Mouse (Mus musculus): ENCODE results near the gene Dab2.

Dab2 gene

DNA sequence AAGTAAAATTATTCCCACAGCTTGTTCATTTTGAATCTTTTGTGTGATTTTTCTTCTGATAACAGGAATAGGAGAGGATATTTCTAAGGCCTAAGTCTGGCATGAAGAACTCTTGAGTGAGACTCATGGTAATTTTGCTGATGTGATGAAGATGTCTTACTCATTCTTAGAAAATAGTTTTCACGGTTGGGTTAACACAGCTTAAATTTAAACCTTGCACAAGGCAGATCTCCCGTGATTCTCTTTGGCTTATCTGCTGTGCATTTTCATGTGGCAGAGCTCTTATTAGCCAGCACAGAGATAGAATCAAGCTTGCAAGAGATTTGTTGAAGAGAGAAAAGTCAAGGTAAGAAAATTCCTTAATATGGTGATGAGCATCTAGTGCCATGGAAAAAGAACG is at the start of gene Dab2:
Gene Dab2 (plus strand): TSS at position 235 of the 400 bp plus-strand sequence.
- no peak for DNase-seq

DNA sequence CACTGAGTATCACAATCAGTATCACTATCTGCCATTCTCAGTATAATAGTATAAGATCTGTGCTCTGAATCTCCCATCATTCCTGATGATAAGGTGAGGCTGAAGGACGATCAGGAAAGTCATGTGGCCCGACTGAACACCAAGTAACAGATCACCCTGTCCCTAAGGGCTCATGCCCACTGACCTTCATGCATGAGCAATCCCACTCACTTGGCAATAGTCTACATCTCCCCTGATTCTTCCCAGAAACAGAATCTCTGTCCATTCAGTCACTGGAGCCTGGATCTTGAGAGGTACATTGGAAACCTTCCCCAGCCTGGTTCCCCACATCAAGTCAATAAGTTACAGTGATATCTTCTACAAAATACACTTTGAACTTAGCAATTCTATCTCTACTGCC is 46.1 kb upstream of the Dab2 start:
- DNase-seq = no peak

DNA sequence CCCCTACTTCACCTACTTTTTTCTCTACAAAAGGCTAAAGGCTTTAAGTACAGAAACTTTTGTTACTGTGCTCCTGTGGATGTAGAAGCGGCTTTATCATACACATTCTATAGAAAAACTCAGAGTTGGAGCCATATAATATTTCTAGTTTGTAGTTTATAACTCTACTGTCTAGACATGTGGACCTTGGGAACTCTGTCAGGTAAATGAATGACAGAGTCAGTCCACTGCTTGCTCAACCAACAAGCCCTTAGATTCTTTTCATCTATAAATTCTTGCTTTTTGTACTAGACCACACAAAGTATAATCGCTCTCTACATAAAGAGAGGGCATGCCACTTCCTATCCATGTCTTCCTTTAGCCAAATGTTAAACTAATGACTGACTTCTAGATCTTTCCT is 45.2 kb upstream of the Dab2 start:
- no peak for DNase-seq

GRCm38 (mm10) chr15:6257049-6257448 is 42.5 kb upstream of the Dab2 start:
- DNase-seq = no peak

DNA sequence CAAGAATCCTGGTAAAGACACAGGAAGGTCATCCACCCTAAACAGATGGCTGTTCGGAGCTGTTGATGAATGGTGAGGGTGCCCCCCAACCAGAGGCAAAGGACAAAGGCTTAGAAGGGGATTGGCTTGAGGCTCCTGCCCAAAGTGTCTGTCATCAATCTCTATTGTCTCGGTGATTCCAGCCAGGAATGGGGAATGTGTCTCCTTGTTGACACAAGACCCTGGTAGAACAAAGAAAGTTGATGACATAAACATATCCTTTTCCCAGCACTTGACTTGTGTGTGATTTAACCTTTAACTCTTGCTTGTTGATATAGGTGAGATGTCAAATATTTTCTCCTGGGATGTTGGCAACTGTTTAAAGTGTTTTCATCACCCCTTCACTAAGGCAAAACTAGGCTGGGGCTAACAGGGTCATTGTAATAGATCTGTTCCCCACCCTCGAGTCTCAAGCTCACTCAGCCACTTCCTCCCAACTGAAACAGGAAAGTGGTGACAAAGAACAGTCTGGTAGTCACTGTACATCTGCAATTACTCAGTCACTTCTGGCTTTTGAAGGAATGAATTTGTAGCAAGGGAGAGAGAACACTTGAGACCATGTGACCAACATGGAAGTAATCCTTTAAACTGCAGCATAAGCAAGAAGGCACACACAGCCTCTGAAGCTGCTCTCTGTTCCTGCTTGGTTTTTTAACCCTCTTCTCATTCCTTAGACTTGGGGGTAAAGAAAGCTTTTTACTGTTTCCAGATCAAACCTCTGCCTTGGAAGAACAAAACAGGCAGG is 39.4 kb upstream of the Dab2 start:
- DNase-seq = no peak

DNA sequence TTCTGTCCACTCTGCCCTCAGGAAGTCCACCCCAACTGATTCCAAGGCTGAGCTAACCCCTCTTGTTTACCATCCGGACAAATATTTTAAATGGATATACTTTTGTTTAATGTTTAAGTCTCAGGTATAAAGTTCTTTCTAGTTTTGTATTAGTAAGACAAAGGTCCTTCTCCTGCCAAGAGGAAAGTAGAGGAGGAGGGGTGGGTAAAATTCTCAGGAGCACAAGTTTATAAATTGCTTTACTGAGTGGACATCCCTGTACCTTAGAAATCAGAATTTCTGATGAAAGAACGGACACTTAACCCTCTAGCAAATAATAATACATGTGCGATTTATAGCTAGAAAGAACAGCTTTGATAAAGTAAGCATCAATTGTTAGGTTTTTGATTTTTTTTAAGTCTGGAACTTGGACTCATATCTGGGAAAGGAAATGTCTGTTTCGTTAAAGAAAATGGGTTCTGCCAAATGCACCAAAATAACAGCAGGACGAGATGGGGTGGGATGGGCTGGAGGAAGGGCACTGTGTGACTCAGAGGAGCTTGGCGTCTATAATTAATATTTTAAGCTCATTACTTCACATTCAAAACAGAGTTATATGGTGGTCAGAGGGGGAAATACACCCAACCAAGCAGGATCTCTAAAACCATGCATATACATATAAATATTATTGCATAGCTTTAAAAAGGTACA is 38.7 kb upstream of the Dab2 start:
- no peak for DNase-seq

- DNase-seq = no peak
Measured at GRCm38 (mm10) chr15:6267147-6267758, 32.3 kb upstream of the Dab2 start.

- DNase-seq = no peak
Measured at GRCm38 (mm10) chr15:6278606-6279468, 20.8 kb upstream of the Dab2 start.

DNA sequence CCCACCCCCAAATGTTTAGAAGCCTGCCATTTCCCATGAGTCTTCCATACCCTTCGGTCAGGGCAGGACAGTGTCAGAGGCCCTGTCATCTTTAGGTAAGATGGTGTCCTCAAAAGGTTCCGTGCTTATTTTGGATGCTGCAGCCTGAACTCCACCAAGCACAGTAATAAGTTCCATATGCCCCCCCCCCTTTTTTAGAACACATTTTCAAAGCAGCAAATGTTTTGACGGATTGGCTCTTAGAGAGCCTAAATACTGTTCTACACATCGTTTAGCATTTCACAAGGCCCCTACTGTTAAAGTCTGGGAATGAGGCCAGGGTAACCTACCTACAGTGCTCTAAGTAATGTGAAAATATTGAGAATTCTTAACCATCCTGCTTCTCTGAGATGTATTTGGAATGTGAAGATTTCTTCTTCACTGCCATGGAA is 19.6 kb upstream of the Dab2 start:
- no peak for DNase-seq

GRCm38 (mm10) chr15:6283249-6283648 is 16.3 kb upstream of the Dab2 start:
- no peak for DNase-seq

DNA sequence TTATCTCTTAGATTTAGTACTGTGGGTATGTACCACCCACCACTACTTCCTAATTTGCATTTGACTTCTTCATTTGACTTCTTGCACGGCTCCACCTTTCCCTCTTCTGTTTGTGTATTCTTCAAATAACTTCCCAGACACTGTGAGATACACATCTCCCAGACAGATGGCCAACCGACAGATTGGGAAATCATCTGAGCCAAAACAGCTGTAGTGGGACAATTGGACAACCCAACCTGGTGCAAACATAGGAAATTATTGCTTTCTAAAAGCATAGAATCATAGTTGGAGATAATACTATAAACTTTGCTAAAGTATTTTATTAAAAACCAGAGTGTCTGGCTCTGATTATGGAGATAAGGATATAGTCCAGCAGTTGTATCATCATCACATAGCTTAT is 3.5 kb upstream of the Dab2 start:
- no peak for DNase-seq

- no peak for DNase-seq
Measured at GRCm38 (mm10) chr15:6298726-6299125, 862 bp upstream of the Dab2 start.

DNA sequence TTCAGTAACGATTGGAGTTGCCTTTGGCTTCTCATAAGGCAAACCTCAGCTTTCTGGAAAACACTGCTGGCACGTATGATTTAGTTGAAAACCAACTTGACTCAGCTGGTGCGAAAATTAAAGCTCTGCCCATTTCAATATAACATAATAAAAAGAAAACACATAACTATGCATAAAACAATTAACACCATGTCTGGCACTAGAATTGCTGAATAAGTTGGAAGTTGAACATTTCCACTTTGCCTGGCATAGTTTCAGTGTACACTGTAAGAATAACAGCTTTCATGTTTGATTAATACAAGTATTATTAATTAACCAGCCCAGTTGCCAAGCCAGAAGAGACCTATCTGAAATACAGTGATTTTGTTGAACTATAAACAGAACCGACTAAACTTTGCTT is 2.6 kb downstream of the Dab2 start:
- DNase-seq = no peak

GRCm38 (mm10) chr15:6303822-6304221 is 4.2 kb downstream of the Dab2 start:
- no peak for DNase-seq

- no peak for DNase-seq
Measured at GRCm38 (mm10) chr15:6309633-6310032, 10.0 kb downstream of the Dab2 start.

DNA sequence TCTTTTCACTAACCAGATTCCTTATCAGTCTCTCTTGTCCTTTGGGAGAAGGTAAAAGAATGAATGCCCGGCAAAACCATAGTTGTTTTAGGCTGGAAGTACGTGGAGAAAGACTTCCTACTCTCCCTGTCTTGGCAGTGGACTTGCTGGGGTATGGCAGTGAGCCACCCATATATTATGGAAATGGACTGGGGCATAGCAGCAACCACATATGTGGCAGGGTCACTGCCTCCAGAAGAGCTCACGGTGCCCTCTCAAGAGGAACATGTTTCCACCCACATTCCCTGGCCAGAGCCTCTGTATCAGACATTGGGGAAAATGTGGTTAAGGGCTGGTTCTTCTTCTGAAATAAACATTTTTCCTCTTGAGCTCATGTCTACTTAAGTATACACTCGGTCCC is 10.8 kb downstream of the Dab2 start:
- DNase-seq = no peak

- DNase-seq = no peak
Measured at GRCm38 (mm10) chr15:6312396-6312795, 12.8 kb downstream of the Dab2 start.

- DNase-seq = no peak
Measured at GRCm38 (mm10) chr15:6319352-6319751, 19.8 kb downstream of the Dab2 start.

- DNase-seq = no peak
Measured at GRCm38 (mm10) chr15:6320501-6320900, 20.9 kb downstream of the Dab2 start.

GRCm38 (mm10) chr15:6321263-6321662 is 21.7 kb downstream of the Dab2 start:
- no peak for DNase-seq

DNA sequence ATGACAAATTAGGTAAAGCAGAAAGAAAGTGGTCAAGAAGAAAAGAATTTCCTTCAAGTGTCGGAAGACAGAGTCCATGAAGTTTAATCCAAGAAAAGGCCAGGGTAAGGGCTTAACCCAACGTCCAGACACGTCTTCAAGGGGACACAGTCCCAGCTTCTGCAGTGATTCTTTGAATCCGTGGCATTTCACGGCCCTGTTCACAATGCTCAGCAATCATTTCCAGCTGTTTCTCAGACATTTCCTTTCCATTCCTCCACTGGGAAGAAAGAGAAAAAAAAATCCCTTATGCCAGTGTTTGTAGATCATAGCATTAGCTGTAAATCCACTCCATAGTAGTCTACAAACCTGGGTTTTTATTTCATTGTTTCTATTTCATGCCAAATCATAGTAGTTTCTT is 22.7 kb downstream of the Dab2 start:
- DNase-seq = no peak

- DNase-seq = peak; percentile 12
Measured at GRCm38 (mm10) chr15:6323577-6323976, 24.0 kb downstream of the Dab2 start.

- no peak for DNase-seq
Measured at GRCm38 (mm10) chr15:6325443-6325842, 25.9 kb downstream of the Dab2 start.
